Mouse (Mus musculus): Measurements from ENCODE around the gene Mdm2.
"Not testable (repeated sequence)": the region's sequence is repeated elsewhere in the genome, so short reads cannot be mapped to it uniquely, and the experiment has no call there.

Mdm2 gene

DNA sequence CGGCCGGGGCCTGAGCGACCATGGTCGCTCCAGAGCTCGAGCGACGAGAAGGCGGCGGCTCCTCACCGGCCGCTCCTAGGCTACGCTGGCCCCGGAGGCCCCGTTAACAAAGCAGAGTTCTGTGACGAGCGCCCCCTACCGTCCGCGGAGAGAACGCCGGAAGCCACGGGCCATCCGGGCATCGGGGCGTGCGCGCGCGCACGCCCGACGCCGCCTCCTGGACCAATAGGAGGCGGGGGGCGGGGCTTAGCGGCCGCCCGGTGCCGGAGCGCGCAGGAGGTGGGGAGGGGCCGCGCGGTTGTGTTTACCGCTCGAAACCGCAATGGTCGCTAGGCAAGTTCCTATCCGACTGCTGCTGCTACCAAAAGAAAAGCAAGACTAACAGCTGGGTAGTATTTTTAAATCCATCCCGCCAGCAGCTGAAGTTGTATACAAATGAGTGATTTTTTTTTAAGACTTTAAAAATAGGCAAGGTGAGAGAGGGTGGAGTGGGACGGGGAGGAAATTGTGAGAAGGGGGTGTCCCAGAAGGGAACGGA lies at the start of gene Mdm2:
Mdm2 (minus strand) TSS at position 155 of the 538 bp plus-strand sequence.
- DNase-seq (ENCODE audit: low spot score), result peak; percentile 99

DNA sequence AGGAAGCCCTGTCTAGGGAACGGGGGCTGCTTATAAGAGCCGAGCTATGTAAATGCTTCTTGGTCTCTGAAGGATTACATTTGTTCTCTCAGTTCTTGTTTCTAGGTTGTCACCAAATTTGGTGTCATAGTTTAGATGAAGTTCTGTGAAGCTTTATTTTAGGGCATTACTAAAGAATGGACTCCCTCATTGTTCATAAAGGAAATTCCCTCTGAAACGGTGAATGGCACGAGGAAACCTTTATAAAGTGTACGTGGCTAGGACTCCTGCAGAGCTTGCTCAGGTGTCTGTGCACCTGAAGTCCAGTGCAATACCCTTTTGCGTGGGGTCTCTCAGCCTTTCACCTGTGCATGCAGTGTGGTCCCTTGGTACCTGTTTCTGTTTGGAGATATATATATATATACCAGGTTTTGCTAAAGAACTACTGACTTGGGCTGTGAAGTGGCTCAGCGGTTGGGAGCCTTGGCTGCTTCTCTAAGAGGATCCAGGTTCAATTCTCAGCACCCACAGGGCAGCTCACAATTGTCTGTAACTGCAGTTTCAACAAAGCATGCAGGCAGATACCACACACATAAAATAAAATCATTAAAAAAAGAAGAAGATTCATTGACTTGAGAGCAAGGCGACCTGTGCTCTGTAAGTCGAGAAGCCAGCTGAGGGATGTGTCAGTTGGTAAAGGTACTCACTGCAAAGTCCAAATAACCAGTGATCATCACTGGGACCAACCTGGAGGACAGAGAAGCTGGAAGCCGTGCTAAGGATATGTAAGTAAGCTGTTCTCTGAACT lies 49.5 kb upstream of the Mdm2 start:
- no peak for DNase-seq (ENCODE audit: low spot score)

DNA sequence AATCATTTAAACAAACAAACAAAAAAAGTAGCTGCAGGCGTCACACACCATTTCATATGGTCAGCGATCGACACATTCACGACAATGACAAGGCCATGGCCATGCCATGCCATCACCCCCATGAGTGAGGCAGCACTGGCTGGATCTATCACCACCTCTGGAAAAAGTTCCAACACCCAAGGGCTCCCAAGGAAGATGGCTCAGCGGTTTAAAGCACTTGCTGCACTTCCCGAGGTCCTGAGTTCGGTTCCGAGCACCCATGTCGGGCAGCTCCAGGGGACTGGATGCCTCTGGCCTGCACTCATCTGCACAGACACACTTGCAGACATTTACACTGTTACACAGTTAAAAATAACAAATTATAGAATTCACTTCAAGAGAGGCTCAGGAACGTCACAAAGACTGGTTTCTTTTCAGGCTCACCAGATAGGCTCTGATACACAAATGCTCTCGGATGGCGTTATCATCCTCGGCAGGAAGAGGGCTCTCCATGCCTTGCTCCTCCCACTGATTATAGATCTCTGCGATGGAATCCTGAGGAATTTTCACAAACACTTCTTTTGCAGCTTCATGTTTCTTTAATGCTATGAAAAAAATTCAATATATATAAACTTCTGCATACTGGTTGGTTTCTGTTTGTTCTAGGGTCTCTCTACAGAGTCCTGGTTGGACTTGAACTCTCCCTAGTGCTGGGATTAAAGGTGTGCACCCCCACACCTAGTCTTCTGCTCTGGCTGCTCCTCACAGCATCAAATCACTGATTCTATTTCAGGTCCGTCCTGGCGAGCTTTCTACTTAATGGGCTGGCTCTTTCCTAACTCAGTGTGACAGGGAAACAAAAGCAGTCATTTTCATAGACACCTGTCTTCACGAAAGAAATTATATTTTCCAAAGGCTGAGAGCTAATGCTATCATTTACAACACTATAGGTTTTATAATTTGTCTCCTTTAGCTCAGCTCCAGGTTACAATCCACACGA lies 48.5 kb upstream of the Mdm2 start:
- DNase-seq (ENCODE audit: low spot score), result no peak

DNA sequence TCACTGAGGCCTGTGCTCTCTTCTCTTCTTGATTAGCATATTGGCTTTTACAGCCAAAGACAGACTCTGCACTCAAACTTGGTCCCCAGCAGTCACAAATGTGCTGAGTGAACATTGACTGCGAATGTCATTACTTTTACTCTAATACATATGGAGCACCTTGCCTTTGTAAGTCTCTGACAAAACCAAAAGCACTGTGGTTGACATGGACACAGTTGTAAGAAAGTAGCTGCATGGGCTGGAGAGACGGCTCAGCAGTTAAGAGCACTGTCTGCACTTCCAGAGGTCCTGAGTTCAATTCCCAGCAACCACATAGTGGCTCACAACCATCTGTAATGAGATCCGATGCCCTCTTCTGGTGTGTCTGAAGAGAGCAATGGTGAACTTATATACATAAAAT lies 47.8 kb upstream of the Mdm2 start:
- not testable (repeated sequence) for DNase-seq (ENCODE audit: low spot score)

DNA sequence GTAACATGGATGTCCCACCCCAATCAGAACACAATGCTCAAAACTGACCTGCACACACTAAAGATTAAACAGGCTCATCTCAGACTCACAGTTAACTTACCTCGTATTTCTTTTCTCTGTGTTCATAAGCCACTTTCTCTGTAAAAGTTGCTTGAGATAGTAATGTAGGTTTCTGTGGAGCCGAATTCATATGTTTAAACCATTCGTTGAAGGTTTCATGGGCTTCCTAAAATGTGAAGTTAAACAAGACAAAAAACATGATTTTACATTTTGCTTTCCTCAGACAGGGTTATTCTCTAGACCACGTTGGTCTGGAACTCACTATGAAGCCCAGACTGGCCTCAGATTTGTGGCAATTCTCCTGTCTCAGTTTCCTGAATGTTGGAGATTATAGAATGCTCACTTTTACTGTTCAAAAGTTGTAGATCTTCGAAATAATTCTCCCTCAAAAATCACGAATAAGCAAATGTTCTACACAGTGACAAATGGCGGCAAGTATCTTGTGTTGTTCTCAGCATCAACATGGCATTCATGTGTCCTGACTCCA lies 47.3 kb upstream of the Mdm2 start:
- no peak for DNase-seq (ENCODE audit: low spot score)

DNA sequence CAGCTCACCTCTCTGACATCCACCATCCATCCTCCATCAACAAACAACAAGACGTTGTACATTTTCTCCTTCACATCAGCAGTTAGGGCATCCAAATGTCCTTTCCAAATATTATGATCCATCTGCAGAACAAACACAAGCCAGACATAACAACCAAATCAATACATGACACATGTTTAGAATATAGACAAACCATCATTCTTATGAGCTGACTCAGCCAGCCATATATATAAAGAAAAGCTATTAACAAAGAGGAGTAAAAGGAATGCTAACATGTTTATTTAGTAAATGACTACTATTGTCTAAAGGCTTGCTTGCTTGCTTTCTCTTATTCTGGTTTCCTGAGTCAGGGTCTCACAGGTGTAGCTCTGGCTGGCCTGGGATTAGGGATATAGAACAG lies 46.7 kb upstream of the Mdm2 start:
- no peak for DNase-seq (ENCODE audit: low spot score)

DNA sequence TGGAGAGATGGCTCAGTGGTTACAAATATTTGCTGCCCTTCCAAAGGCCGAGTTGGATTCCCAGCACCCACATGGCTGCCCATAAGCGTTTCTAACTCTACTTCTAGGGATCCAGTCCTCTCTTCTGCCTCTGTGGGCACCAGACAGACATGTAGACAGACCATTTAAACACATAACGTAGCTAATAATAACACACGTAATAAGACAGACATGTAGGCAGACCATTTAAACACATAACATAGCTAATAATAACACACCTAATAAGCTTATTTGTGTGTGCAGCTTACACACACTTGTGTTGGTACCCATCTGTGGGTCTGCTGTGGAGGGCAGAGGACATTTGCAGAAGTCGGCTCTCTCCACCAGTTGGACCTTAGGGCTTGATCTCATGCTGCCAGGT lies 46.2 kb upstream of the Mdm2 start:
- DNase-seq (ENCODE audit: low spot score), result no peak

DNA sequence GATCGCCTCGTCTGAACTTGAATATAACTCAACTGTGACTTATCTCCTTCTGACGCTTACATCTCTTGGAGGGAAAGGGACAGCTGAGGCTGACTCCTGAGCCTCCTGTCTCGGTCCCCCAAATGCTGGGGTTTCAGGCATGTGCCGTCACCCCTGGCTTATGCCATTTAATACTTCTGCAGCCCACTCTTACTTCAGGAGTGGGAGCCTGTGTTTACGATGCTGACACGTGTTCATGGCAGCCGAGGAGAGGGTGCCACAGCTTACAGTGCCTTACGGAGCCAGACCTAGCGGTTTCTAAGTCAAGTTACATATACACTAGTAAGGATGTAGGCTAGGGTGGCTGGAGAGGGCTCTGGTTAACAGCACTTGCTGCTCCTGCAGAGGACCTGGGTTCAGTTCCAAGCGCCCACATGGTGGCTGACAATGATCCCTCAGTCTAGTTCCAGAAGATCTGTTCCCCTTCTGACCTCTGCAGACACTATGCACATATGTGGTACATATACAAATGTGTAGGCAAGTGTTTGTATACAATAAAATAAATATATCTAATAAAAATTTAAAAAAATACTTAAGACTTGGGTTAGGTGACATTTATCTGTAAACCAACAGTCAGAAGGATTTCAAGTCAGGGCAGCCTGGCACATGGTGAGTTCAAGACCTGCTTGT lies 45.4 kb upstream of the Mdm2 start:
- DNase-seq (ENCODE audit: low spot score), result no peak

DNA sequence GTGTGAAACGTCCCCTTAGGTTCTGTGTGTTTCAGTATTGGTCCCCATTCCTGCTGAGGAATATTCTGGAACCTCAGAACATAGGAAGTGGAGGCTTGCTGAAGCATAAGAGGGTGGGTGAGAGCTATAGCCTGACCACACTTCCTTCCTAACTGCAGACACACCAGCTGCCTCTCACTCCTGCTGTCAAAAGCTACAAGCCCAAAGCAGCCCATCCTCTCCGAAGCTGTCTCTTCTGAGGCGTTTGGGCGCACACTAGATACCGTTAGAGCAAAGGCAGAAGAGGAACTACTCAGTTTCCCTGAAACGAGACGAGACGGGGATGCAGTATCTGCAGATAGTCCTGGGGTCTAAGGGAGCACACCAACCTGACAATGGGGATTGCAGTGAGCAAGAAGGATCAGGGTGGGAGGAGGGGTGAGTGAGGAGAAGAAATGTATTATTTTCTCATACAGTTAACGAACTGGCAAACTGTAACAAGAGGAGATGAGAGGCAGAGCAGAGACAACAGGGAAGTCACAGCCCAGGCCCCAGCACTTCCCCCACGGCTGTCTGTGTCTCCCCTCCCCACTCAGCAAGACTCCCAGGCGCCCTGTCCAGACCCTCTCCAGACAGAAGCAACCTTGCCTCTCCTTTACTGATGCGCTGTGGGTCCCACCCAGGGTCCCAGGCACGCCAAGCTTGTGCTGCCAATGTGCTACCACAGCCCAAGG lies 44.7 kb upstream of the Mdm2 start:
- no peak for DNase-seq (ENCODE audit: low spot score)

DNA sequence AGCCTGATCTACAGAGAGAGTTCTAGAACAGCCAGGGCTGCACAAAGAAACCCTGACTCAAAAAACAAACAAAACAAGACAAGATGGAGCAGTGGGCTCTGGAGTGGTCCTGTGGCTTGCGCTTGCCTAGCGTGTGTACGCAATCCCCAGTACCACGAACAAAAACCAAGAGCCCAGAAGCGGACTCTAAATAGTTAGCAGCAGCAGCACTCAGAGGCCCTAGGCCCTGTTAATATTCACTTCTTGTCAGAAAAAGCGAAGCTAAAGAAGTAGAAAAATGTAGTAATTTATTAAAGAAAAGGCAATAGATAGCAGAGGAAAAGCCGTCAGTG lies 44.0 kb upstream of the Mdm2 start:
- DNase-seq (ENCODE audit: low spot score), result no peak

DNA sequence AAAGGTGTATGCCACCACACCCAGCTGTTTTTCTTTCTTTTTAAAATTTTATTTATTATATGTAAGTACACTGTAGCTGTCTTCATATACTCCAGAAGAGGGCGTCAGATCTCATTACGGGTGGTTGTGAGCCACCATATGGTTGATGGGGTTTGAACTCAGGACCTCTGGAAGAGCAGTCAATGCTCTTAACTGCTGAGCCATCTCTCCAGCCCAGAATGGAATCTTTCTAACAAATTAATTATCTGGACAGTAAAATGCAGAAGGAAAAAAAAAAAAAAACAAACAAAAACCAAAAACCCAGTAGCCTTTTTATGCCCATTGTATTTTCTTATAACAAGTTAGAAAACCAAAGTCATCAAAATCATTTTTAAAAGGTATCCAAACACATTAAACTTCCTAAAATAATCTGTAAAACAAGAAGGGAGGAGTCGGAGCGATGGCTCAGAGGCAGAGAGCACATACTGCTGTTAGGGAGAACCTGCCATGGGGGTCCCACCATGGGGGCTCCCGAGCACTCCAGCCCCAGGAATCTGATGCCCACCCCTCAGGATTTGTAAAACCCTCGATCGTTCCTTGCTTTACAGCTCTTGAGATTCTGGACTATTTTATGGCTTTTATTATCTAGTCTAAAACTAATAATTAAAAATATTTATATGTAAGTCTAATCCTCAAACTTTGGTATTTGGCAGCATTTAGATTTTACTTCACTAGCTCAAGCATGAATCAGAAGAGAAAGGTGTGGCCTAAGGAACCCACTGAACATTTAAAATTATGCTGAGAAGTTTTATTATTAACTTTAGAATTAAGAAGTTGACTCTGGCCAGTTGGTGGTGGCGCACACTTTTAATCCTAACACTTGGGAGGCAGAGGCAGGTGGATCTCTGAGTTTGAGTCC lies 43.4 kb upstream of the Mdm2 start:
- DNase-seq (ENCODE audit: low spot score), result no peak

DNA sequence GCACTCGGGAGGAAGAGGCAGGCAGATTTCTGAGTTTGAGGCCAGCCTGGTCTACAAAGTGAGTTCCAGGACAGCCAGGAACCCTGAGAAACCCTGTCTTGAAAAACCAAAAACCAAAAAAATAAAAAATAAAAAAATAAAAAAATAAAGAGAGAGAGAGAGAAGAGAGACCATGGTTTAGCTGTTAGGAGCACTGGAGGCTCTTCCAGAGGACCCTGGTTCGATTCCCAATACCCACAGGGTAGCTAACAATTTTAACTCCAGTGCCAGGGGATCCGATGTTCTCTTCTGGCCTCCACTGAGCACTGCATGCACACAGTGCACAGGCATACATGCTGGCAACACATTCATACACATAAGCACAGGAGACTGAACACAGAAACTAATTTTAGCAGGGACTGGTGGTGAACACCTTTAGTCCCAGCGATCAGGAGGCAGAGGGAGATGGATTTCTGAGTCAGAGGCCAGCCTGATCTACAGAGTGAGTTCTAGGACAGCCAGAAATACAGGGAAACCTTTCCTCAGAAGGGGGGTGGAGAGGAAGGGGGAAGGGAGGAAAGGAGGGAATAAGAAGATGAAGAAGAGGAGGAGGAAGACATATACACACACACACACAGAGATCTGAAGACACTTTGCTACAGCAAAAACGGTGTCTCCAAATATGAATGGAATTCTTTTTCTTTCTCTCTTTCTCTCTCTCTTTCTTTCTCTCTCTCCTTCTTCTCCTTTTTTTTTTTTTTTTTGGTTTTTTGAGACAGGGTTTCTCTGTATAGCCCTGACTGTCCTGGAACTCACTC lies 42.5 kb upstream of the Mdm2 start:
- no peak for DNase-seq (ENCODE audit: low spot score)

DNA sequence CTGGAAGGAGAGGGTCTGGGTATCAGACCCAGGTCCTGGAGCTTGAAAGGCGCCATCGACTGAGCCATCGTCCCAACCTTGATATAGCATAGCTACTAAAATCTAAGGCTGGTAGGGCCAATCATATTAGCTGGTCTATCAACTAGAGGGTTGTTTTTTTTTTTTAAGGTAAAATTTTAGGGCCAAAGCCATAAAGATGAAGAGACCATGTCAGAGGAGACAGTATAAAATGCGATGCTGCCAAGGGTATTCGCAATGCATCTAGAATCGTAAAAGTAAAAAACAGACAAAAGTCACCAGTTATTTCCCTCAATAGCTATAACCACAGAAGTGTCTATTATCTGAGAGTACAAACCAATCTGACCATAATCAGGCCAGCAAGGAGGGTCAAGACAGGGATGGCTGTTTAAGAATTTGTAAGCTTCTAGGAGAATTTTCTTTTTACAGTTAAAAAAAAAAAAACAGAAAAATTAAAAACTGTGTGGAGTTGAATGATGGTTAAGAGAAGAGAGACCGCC lies 41.8 kb upstream of the Mdm2 start:
- no peak for DNase-seq (ENCODE audit: low spot score)

DNA sequence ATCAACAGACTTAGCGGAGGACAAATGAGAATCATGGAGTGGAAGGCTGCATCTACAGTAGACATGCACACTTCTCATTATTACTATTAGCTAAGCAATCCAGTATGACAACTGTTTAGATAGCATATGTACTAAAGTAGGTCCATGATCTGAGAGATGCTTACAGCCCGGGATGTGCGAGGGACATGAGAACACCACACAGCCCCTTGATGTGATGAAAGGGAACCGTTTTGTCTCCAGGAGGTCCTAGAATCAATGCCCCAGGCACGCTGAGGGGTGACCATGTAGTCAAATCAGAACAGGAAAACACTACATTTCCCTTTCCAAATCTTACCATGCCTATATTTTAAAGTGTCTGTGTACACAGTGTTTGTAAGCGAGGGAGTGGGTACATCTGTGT lies 41.2 kb upstream of the Mdm2 start:
- no peak for DNase-seq (ENCODE audit: low spot score)

DNA sequence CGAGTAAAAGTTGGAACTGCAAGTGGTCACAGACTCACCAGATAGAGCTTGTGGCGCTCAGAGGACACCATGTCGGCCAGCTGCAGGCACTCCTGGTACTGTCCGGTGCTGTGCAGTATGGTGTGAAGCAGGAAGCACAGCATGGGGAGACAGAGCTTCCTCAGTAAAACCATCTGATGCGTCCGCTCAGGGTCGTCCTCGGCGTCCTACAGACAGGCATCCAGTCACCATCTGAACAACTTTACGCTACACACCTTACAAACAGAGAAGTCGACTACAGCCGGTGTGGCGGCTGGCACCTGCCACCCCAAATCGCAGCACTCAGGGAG lies 40.7 kb upstream of the Mdm2 start:
- no peak for DNase-seq (ENCODE audit: low spot score)

DNA sequence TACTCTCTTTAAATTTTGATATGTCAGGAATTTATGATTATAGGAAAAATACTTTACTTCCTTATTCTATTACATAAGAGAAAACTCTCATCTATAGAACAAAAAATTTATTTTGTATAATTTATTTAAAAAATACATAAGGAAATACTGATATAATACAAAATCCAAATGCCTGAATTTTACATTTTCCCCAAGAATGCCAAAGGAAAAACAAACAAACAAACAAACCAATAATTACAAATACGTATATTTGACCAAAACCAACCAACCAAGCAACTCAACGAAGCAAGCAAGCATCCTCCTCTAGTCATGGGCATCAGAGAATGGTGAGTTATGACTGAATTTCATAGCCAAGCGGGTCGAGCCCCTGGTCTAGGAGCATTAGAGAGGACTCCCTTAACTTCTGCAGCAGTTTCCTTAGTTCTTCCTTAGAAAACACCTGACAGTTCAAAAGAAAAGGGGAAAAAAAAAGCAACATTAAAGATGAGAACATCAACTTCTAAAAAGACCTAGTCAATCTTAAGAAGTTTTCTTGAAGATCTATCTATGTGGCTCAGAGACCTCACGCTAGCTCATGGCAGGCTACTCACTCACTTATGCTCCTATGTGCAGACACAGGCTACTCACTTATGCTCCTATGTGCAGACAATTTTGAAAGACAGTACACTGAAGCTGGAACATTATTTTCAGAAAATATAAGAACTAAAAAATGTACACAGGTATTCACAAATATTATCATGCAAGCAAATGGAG lies 40.1 kb upstream of the Mdm2 start:
- no peak for DNase-seq (ENCODE audit: low spot score)

DNA sequence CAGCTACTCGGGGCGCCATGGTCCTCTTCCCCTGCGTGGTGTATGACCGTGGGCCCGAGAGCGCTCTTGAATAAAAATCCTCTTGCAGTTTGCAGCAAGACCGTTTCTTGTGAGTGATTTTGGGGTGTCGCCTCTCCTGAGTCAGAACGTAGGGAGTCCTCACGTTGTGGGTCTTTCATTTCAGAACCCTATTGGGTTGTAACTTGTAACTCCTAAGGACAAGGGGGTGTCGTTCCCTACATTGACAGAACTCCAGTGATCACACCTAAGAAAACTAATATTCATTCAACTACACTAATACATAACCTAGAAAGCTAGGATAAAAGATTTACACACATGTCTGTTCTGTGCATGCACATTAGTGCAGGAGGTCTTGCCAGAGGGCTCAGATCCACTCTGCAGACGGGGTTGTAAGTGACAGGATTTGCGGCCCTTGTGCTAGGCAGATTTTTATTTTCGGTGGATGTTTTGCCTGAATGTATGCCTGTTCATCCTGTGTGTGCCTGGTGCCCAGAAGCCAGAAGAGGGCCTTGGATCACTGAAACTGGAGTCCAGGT lies 39.3 kb upstream of the Mdm2 start:
- no peak for DNase-seq (ENCODE audit: low spot score)

DNA sequence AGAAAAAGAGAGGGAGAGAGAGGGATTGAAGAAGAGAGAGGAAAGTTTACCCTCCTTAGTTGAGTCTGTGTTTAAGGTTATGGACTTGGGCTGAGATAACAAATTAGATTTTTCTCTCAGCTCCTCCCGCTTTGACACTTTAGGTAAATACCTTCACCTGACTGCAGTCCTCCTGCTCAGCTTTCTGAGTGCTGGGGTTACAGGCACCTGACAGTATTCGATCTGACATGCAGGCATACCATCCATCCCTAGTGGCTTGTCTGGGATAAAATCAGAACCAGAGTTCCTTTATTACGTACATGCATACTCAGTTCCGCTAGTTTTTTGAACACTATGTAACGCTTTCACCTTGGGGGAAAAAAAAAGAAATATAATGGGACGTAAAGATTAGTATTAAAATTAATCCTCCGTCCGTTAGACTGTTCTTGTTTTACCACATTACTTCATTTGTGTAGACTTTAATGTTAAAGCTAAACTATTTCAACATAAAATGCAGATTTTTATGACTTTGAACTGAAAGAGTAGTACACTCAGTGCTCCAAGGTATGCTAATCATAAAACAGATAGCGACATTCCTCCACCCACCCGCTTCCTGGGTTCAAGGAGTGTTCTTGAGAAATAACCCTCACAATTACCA lies 38.6 kb upstream of the Mdm2 start:
- no peak for DNase-seq (ENCODE audit: low spot score)

Data from MN1 (cell line).